Comparison of ENCODE assay signal across 35 mouse cellular contexts in genomic region chr16:78229013-78229412, GRCm38 (mm10).
"Had no signal": no experiment of that assay in that cellular context is flagged by ENCODE, and none has a peak within 500 bp of the region (broad histone marks: within the 10 kb centered on the region; RNA-seq: fewer than 3 reads in every experiment).

No protein-coding gene starts in this region.

- H3K4me2 ChIP-seq: heart, embryonic 11.5 days; heart, embryonic 12.5 days; heart, embryonic 13.5 days; heart, embryonic 15.5 days; hindbrain, embryonic 12.5 days; hindbrain, embryonic 13.5 days; hindbrain, embryonic 14.5 days; hindbrain, embryonic 15.5 days; intestine, embryonic 15.5 days; kidney, embryonic 15.5 days had no signal

- ATAC-seq: hindbrain, embryonic 16.5 days; hindbrain, postnatal 0 days; inflammation-experienced regulatory T-cells, adult 6 months; intestine, embryonic 15.5 days; intestine, embryonic 16.5 days; intestine, postnatal 0 days had no signal

- H3K27ac ChIP-seq: heart, embryonic 10.5 days; heart, embryonic 13.5 days; heart, embryonic 15.5 days; hindbrain, embryonic 10.5 days; hindbrain, embryonic 12.5 days; hindbrain, embryonic 13.5 days; hindbrain, embryonic 14.5 days; hindbrain, embryonic 15.5 days; hindbrain, postnatal 0 days; intestine, embryonic 15.5 days; kidney, embryonic 15.5 days; kidney, postnatal 0 days; layer of hippocampus, adult 2 months had no signal

- H3K9ac ChIP-seq: heart, embryonic 12.5 days; heart, embryonic 13.5 days; heart, embryonic 15.5 days; hindbrain, embryonic 12.5 days; hindbrain, embryonic 13.5 days; hindbrain, embryonic 14.5 days; hindbrain, embryonic 15.5 days; intestine, embryonic 15.5 days; kidney, embryonic 15.5 days had no signal

- H3K9me3 ChIP-seq: heart, embryonic 15.5 days; hindbrain, embryonic 15.5 days; intestine, embryonic 15.5 days had no signal

- H3K4me1 ChIP-seq: heart, embryonic 10.5 days; heart, embryonic 12.5 days; heart, embryonic 13.5 days; heart, embryonic 15.5 days; hindbrain, embryonic 10.5 days; hindbrain, embryonic 12.5 days; hindbrain, embryonic 13.5 days; hindbrain, embryonic 15.5 days; intestine, embryonic 15.5 days; kidney, embryonic 15.5 days had no signal

- H3K27me3 ChIP-seq: heart, embryonic 12.5 days; heart, embryonic 13.5 days; heart, embryonic 15.5 days; hindbrain, embryonic 12.5 days; hindbrain, embryonic 13.5 days; hindbrain, embryonic 15.5 days; intestine, embryonic 15.5 days; kidney, embryonic 15.5 days had no signal

- H3K4me3 ChIP-seq: heart, embryonic 10.5 days; heart, embryonic 12.5 days; heart, embryonic 13.5 days; heart, embryonic 15.5 days; hindbrain, embryonic 10.5 days; hindbrain, embryonic 12.5 days; hindbrain, embryonic 13.5 days; hindbrain, embryonic 15.5 days; intestine, embryonic 15.5 days; kidney, embryonic 15.5 days; layer of hippocampus, adult 2 months had no signal

- H3K36me3 ChIP-seq: heart, embryonic 10.5 days; heart, embryonic 12.5 days; heart, embryonic 13.5 days; heart, embryonic 15.5 days; hindbrain, embryonic 10.5 days; hindbrain, embryonic 12.5 days; hindbrain, embryonic 13.5 days; hindbrain, embryonic 15.5 days; intestine, embryonic 15.5 days; kidney, embryonic 15.5 days had no signal

- DNase-seq: heart, postnatal 10 days; heart, postnatal 14 days; heart, postnatal 36 days; heart, postnatal 4 days; kidney, adult 11 months; kidney, adult 18-20 months; kidney, adult 2 months; kidney, adult 8-10 months; kidney, adult 9 months; kidney, postnatal 10 days; kidney, postnatal 14 days; kidney, postnatal 25 days; kidney, postnatal 36 days; kidney, postnatal 4 days; layer of hippocampus, adult 9-11 months; layer of hippocampus, postnatal 36 days had no signal
